ENCODE assay signal across 17 mouse cellular contexts in genomic region chr2:168960814-168961213, GRCm38 (mm10).
"Had no signal": no experiment of that assay in that cellular context is flagged by ENCODE, and none has a peak within 500 bp of the region (broad histone marks: within the 10 kb centered on the region; RNA-seq: fewer than 3 reads in every experiment).

No protein-coding gene starts in this region.

- H3K27ac ChIP-seq: midbrain, embryonic 10.5 days; midbrain, embryonic 13.5 days; neural tube, embryonic 13.5 days had no signal

- H3K9ac ChIP-seq: lung, embryonic 14.5 days; midbrain, embryonic 13.5 days; neural tube, embryonic 13.5 days had no signal

- H3K36me3 ChIP-seq: midbrain, embryonic 10.5 days; neural tube, embryonic 13.5 days had no signal

- H3K4me3 ChIP-seq: midbrain, embryonic 10.5 days; midbrain, embryonic 13.5 days; myocyte; neural tube, embryonic 13.5 days had no signal

- H3K27me3 ChIP-seq: midbrain, embryonic 13.5 days; neural tube, embryonic 13.5 days had no signal

- ATAC-seq: midbrain, embryonic 13.5 days; midbrain, embryonic 16.5 days had no signal

- H3K4me2 ChIP-seq: lung, embryonic 14.5 days; midbrain, embryonic 13.5 days; neural tube, embryonic 13.5 days had no signal

- DNase-seq: lung, adult 18-20 months; lung, embryonic 14.5 days; lung, postnatal 10 days; lung, postnatal 4 days; retina, postnatal 1 day; right cerebral cortex, adult 18-20 months; right cerebral cortex, postnatal 25 days; right cerebral cortex, postnatal 4 days; spleen, adult 18-20 months; thymus, adult 18-20 months; thymus, postnatal 14 days; thymus, postnatal 36 days had no signal
